10 mouse cellular contexts compared by ENCODE assay signal in genomic region chr1:41152516-41152915, GRCm38 (mm10).
DNase-seq lines count a peak whose midpoint lies in the region; ATAC-seq lines count a peak whose summit lies in the region.
"Had no signal": no experiment of that assay in that cellular context is flagged by ENCODE, and none has a peak within 500 bp of the region (broad histone marks: within the 10 kb centered on the region; RNA-seq: fewer than 3 reads in every experiment).

No protein-coding gene starts in this region.

- H3K36me3 ChIP-seq in hindbrain, embryonic 10.5 days, result no peaks in the 10 kb centered on the region
- H3K36me3 ChIP-seq in hindbrain, embryonic 12.5 days, result no peaks in the 10 kb centered on the region
- H3K36me3 ChIP-seq: liver, embryonic 15.5 days; stomach, embryonic 15.5 days had no signal

- ATAC-seq in hindbrain, embryonic 12.5 days (ENCODE audit: low FRiP score), result no peak
- ATAC-seq in cerebellum, adult (ENCODE audit: insufficient number of reproducible peaks, low FRiP score, low TSS enrichment), result no peak

- H3K27me3 ChIP-seq in hindbrain, embryonic 10.5 days (ENCODE audit: insufficient read depth, poor library complexity, severe bottlenecking), result no peaks in the 10 kb centered on the region
- H3K27me3 ChIP-seq in hindbrain, embryonic 12.5 days, result no peaks in the 10 kb centered on the region
- H3K27me3 ChIP-seq: liver, embryonic 15.5 days; stomach, embryonic 15.5 days had no signal

- no peak overlapping the region for H3K4me3 ChIP-seq in hindbrain, embryonic 10.5 days
- H3K4me3 ChIP-seq in hindbrain, embryonic 12.5 days, result no peak overlapping the region
- H3K4me3 ChIP-seq: liver, embryonic 15.5 days; stomach, embryonic 15.5 days had no signal

- H3K27ac ChIP-seq in hindbrain, embryonic 10.5 days, result peak overlapping the region; percentile 45; the same call in 1 of the 2 replicates
- H3K27ac ChIP-seq in hindbrain, embryonic 12.5 days, result no peak overlapping the region
- H3K27ac ChIP-seq: liver, embryonic 15.5 days; stomach, embryonic 15.5 days had no signal

- peaks cover 31% of the 10 kb centered on the region for H3K4me1 ChIP-seq in hindbrain, embryonic 10.5 days (replicated peaks)
- H3K4me1 ChIP-seq in hindbrain, embryonic 12.5 days, result peaks cover 24% of the 10 kb centered on the region
- H3K4me1 ChIP-seq: liver, embryonic 15.5 days; stomach, embryonic 15.5 days had no signal

- WGBS in hindbrain, embryonic 10.5 days, result 66% methylated on average over 1 of the region's 1 CpGs
- WGBS in hindbrain, embryonic 12.5 days, result 49% methylated on average over 1 of the region's 1 CpGs

- DNase-seq in hindbrain, embryonic 10.5 days (ENCODE audit: low spot score), result no peak
- DNase-seq in right cerebral cortex, postnatal 10 days (ENCODE audit: low spot score in 2 of 2), result peak; percentile 34 to 46
- DNase-seq in right cerebral cortex, postnatal 14 days, result no peak
- DNase-seq in kidney, postnatal 10 days, result peak; percentile 8
- no peak for DNase-seq in spleen, adult 12 weeks (ENCODE audit: low spot score)
- DNase-seq in adrenal gland, adult 18-20 months (ENCODE audit: low spot score in 2 of 2), result no peak

- H3K4me2 ChIP-seq in hindbrain, embryonic 12.5 days (replicated peaks), result no peak overlapping the region
- H3K4me2 ChIP-seq: liver, embryonic 15.5 days; stomach, embryonic 15.5 days had no signal

- no peaks in the 10 kb centered on the region for H3K9me3 ChIP-seq in hindbrain, embryonic 10.5 days
- no peaks in the 10 kb centered on the region for H3K9me3 ChIP-seq in hindbrain, embryonic 12.5 days (replicated peaks)
- H3K9me3 ChIP-seq: liver, embryonic 15.5 days; stomach, embryonic 15.5 days had no signal

- H3K9ac ChIP-seq in hindbrain, embryonic 12.5 days, result no peak overlapping the region
- H3K9ac ChIP-seq: liver, embryonic 15.5 days; stomach, embryonic 15.5 days had no signal

Comparison
In these comparisons a context has a peak if more than half of its experiments do, and no peak if none do; other contexts are left out.
1. DNase-seq: peak in right cerebral cortex, postnatal 10 days (2 of 2) and kidney, postnatal 10 days (single experiment); none in hindbrain, embryonic 10.5 days (single experiment), right cerebral cortex, postnatal 14 days (single experiment), spleen, adult 12 weeks (single experiment) and adrenal gland, adult 18-20 months (0 of 2).